Mouse (Mus musculus): ENCODE data around the gene Pbrm1. TPM values are rescaled to one million over a fixed set of nuclear protein-coding genes. Genes with fewer than 3 reads are reported as not detected.

Gene Pbrm1
- polyA plus RNA-seq, 2 experiments: 29.5 to 88.5 TPM

- Histone ChIP-seq H3K9ac (ENCODE audit: low read depth, low read length, severe bottlenecking) (no peak overlapping the region), H3K27ac (replicated peaks; ENCODE audit: low read depth, low read length) (no peak overlapping the region), H3K27me3 (ENCODE audit: control insufficient read depth, insufficient read depth, low read length) (no peaks in the 10 kb centered on the region), H3K4me2 (replicated peaks; ENCODE audit: low read depth, low read length, severe bottlenecking) (no peak overlapping the region), H3K9me3 (ENCODE audit: control insufficient read depth, low read length) (no peaks in the 10 kb centered on the region), H3K36me3 (ENCODE audit: control insufficient read depth, insufficient read depth, low read length) (peaks cover 79% of the 10 kb centered on the region), H3K4me1 (ENCODE audit: control insufficient read depth, insufficient read depth, low read length) (0 out of 2 replicates have a peak, but pooled peaks cover under 1% of the 10 kb centered on the region), H3K4me3 (replicated peaks; ENCODE audit: low read length) (no peak overlapping the region)
- DNase-seq (ENCODE audit: low spot score) (no peak), ATAC-seq (ENCODE audit: low FRiP score, low read depth) (no peak)
- WGBS: 88% methylated on average over 12 of the region's 12 CpGs
- TF ChIP-seq POLR2A (IDR thresholded peaks at IDR 0.05; ENCODE audit: borderline replicate concordance, extremely low read depth, insufficient read depth, insufficient read length): no peak
These were observed 120.7 kb downstream of the Pbrm1 start for GRCm38 (mm10) chr14:31139666-31140065.

- Histone ChIP-seq H3K4me1 (ENCODE audit: control insufficient read depth, insufficient read depth, low read length) (no peaks in the 10 kb centered on the region), H3K9ac (ENCODE audit: low read depth, low read length, severe bottlenecking) (no peak overlapping the region), H3K36me3 (ENCODE audit: control insufficient read depth, insufficient read depth, low read length) (peaks cover 74% of the 10 kb centered on the region), H3K9me3 (ENCODE audit: control insufficient read depth, low read length) (no peaks in the 10 kb centered on the region), H3K27ac (replicated peaks; ENCODE audit: low read depth, low read length) (no peak overlapping the region), H3K4me2 (replicated peaks; ENCODE audit: low read depth, low read length, severe bottlenecking) (no peak overlapping the region), H3K27me3 (ENCODE audit: control insufficient read depth, insufficient read depth, low read length) (no peaks in the 10 kb centered on the region), H3K4me3 (replicated peaks; ENCODE audit: low read length) (no peak overlapping the region)
- WGBS: 88% methylated on average over 15 of the region's 15 CpGs
- ATAC-seq (ENCODE audit: low FRiP score, low read depth) (no peak), DNase-seq (ENCODE audit: low spot score) (no peak)
- no peak for TF ChIP-seq POLR2A (IDR thresholded peaks at IDR 0.05; ENCODE audit: borderline replicate concordance, extremely low read depth, insufficient read depth, insufficient read length)
These were observed 121.2 kb downstream of the Pbrm1 start for GRCm38 (mm10) chr14:31140141-31140540.

GRCm38 (mm10) chr14:31141011-31141410 is 122.1 kb downstream of the Pbrm1 start:
- no peak for ATAC-seq (ENCODE audit: low FRiP score, low read depth)
- Histone ChIP-seq H3K4me2 (replicated peaks; ENCODE audit: low read depth, low read length, severe bottlenecking) (no peak overlapping the region), H3K4me1 (ENCODE audit: control insufficient read depth, insufficient read depth, low read length) (no peaks in the 10 kb centered on the region), H3K9ac (ENCODE audit: low read depth, low read length, severe bottlenecking) (no peak overlapping the region), H3K9me3 (ENCODE audit: control insufficient read depth, low read length) (no peaks in the 10 kb centered on the region), H3K4me3 (replicated peaks; ENCODE audit: low read length) (no peak overlapping the region), H3K27ac (replicated peaks; ENCODE audit: low read depth, low read length) (no peak overlapping the region), H3K27me3 (ENCODE audit: control insufficient read depth, insufficient read depth, low read length) (no peaks in the 10 kb centered on the region), H3K36me3 (ENCODE audit: control insufficient read depth, insufficient read depth, low read length) (peaks cover 65% of the 10 kb centered on the region)
- no peak for TF ChIP-seq POLR2A (IDR thresholded peaks at IDR 0.05; ENCODE audit: borderline replicate concordance, extremely low read depth, insufficient read depth, insufficient read length)
- no peak for DNase-seq (ENCODE audit: low spot score)
- WGBS: 93% methylated on average over 14 of the region's 14 CpGs

GRCm38 (mm10) chr14:31145694-31146093 is 126.8 kb downstream of the Pbrm1 start:
- Histone ChIP-seq H3K9ac (ENCODE audit: low read depth, low read length, severe bottlenecking) (no peak overlapping the region), H3K27me3 (ENCODE audit: control insufficient read depth, insufficient read depth, low read length) (no peaks in the 10 kb centered on the region), H3K9me3 (ENCODE audit: control insufficient read depth, low read length) (no peaks in the 10 kb centered on the region), H3K4me1 (ENCODE audit: control insufficient read depth, insufficient read depth, low read length) (no peaks in the 10 kb centered on the region), H3K4me3 (replicated peaks; ENCODE audit: low read length) (no peak overlapping the region), H3K36me3 (ENCODE audit: control insufficient read depth, insufficient read depth, low read length) (peaks cover 18% of the 10 kb centered on the region), H3K4me2 (replicated peaks; ENCODE audit: low read depth, low read length, severe bottlenecking) (no peak overlapping the region), H3K27ac (replicated peaks; ENCODE audit: low read depth, low read length) (no peak overlapping the region)
- 83% methylated on average over 11 of the region's 11 CpGs for WGBS
- ATAC-seq (ENCODE audit: low FRiP score, low read depth) (no peak), DNase-seq (ENCODE audit: low spot score) (no peak)
- TF ChIP-seq POLR2A (IDR thresholded peaks at IDR 0.05; ENCODE audit: borderline replicate concordance, extremely low read depth, insufficient read depth, insufficient read length): no peak

GRCm38 (mm10) chr14:31160196-31161150 is 141.5 kb downstream of the Pbrm1 start:
- ATAC-seq (ENCODE audit: low FRiP score, low read depth) (no peak), DNase-seq (ENCODE audit: low spot score) (no peak)
- H3K4me1 ChIP-seq (ENCODE audit: control insufficient read depth, insufficient read depth, low read length): no peaks in the 10 kb centered on the region
- no peak overlapping the region for H3K4me3 ChIP-seq (replicated peaks; ENCODE audit: low read length)
- no peaks in the 10 kb centered on the region for H3K36me3 ChIP-seq (ENCODE audit: control insufficient read depth, insufficient read depth, low read length)
- H3K9me3 ChIP-seq (ENCODE audit: control insufficient read depth, low read length): no peaks in the 10 kb centered on the region
- H3K27me3 ChIP-seq (ENCODE audit: control insufficient read depth, insufficient read depth, low read length): no peaks in the 10 kb centered on the region
- TF ChIP-seq POLR2A (IDR thresholded peaks at IDR 0.05; ENCODE audit: borderline replicate concordance, extremely low read depth, insufficient read depth, insufficient read length): no peak
- 71% methylated on average over 27 of the region's 27 CpGs for WGBS
- no peak overlapping the region for H3K4me2 ChIP-seq (replicated peaks; ENCODE audit: low read depth, low read length, severe bottlenecking)
- no peak overlapping the region for H3K9ac ChIP-seq (ENCODE audit: low read depth, low read length, severe bottlenecking)
- H3K27ac ChIP-seq (replicated peaks; ENCODE audit: low read depth, low read length): no peak overlapping the region
